Comparison of ENCODE assay signal across 22 mouse cellular contexts in genomic region chr13:88201717-88202323, GRCm38 (mm10).
DNase-seq lines count a peak whose midpoint lies in the region; ATAC-seq lines count a peak whose summit lies in the region.
"Had no signal": no experiment of that assay in that cellular context is flagged by ENCODE, and none has a peak within 500 bp of the region (broad histone marks: within the 10 kb centered on the region; RNA-seq: fewer than 3 reads in every experiment).

No protein-coding gene starts in this region.

- H3K27me3 ChIP-seq in kidney, embryonic 16.5 days (ENCODE audit: insufficient read depth, low read length), result no peaks in the 10 kb centered on the region
- H3K27me3 ChIP-seq: embryonic facial prominence, embryonic 12.5 days; limb, embryonic 12.5 days; liver, embryonic 12.5 days; megakaryocyte, embryonic 14.5 days; midbrain, embryonic 15.5 days had no signal

- peak; percentile 57; the same call in 1 of the 2 replicates for ATAC-seq in kidney, embryonic 16.5 days (ENCODE audit: low FRiP score, low TSS enrichment)
- ATAC-seq: forebrain, embryonic 16.5 days; hindbrain, postnatal 0 days; intestine, postnatal 0 days; liver, embryonic 12.5 days; midbrain, embryonic 15.5 days had no signal

- H3K4me1 ChIP-seq in kidney, embryonic 16.5 days (ENCODE audit: insufficient read depth, low read length), result no peaks in the 10 kb centered on the region
- H3K4me1 ChIP-seq: embryonic facial prominence, embryonic 12.5 days; hindbrain, embryonic 10.5 days; limb, embryonic 12.5 days; liver, embryonic 12.5 days; megakaryocyte, embryonic 14.5 days; midbrain, embryonic 15.5 days had no signal

- intact Hi-C loops in left cerebral cortex, postnatal 4 days (cut with DNase I), result no loop called here

- peak; percentile 2 for DNase-seq in kidney, adult 11 months
- no peak for DNase-seq in kidney, postnatal 25 days
- DNase-seq in Muller cell, postnatal 12 days (ENCODE audit: inconsistent ontology term), result peak; percentile 34
- DNase-seq in ZHBTc4 (ENCODE audit: low read depth, low spot score), result peak; percentile 12
- no peak for DNase-seq in layer of hippocampus, adult 8-10 months (ENCODE audit: low spot score in 2 of 2)
- DNase-seq in left cerebral cortex, postnatal 4 days, result no peak
- DNase-seq: cerebellum, adult 8-10 months; layer of hippocampus, adult 9-11 months; lung, adult 2 months; thymus, postnatal 14 days had no signal

- H3K9ac ChIP-seq in kidney, embryonic 16.5 days (replicated peaks; ENCODE audit: low read length), result no peak overlapping the region
- H3K9ac ChIP-seq: embryonic facial prominence, embryonic 12.5 days; limb, embryonic 12.5 days; liver, embryonic 12.5 days; midbrain, embryonic 15.5 days had no signal

- no peak overlapping the region for H3K27ac ChIP-seq in kidney, embryonic 16.5 days (ENCODE audit: low read length)
- H3K27ac ChIP-seq: embryonic facial prominence, embryonic 12.5 days; hindbrain, embryonic 10.5 days; hindbrain, postnatal 0 days; limb, embryonic 12.5 days; liver, embryonic 12.5 days; midbrain, embryonic 15.5 days had no signal

- no peak overlapping the region for H3K4me2 ChIP-seq in kidney, embryonic 16.5 days (replicated peaks; ENCODE audit: low read depth, low read length)
- H3K4me2 ChIP-seq: embryonic facial prominence, embryonic 12.5 days; limb, embryonic 12.5 days; liver, embryonic 12.5 days; midbrain, embryonic 15.5 days had no signal

- H3K36me3 ChIP-seq in kidney, embryonic 16.5 days (ENCODE audit: insufficient read depth, low read length), result no peaks in the 10 kb centered on the region
- H3K36me3 ChIP-seq: embryonic facial prominence, embryonic 12.5 days; G1E; hindbrain, embryonic 10.5 days; limb, embryonic 12.5 days; liver, embryonic 12.5 days; midbrain, embryonic 15.5 days had no signal

- no peak overlapping the region for H3K4me3 ChIP-seq in kidney, embryonic 16.5 days (ENCODE audit: low read length)
- H3K4me3 ChIP-seq: embryonic facial prominence, embryonic 12.5 days; hindbrain, embryonic 10.5 days; limb, embryonic 12.5 days; liver, embryonic 12.5 days; megakaryocyte, embryonic 14.5 days; midbrain, embryonic 15.5 days; myocyte had no signal

- no peaks in the 10 kb centered on the region for H3K9me3 ChIP-seq in kidney, embryonic 16.5 days (ENCODE audit: low read length)
- H3K9me3 ChIP-seq: embryonic facial prominence, embryonic 12.5 days; hindbrain, embryonic 10.5 days; limb, embryonic 12.5 days; liver, embryonic 12.5 days; megakaryocyte, embryonic 14.5 days; midbrain, embryonic 15.5 days had no signal

Comparison
In these comparisons a context has a peak if more than half of its experiments do, and no peak if none do; other contexts are left out.
1. DNase-seq: peak in kidney, adult 11 months (single experiment), Muller cell, postnatal 12 days (single experiment) and ZHBTc4 (single experiment); none in kidney, postnatal 25 days (0 of 2), layer of hippocampus, adult 8-10 months (0 of 2) and left cerebral cortex, postnatal 4 days (single experiment).